18 mouse cellular contexts compared by ENCODE assay signal in genomic region chr8:77282605-77283236, GRCm38 (mm10).
DNase-seq lines count a peak whose midpoint lies in the region; ATAC-seq and TF ChIP-seq lines count a peak whose summit lies in the region.
"Had no signal": no experiment of that assay in that cellular context is flagged by ENCODE, and none has a peak within 500 bp of the region (broad histone marks: within the 10 kb centered on the region; RNA-seq: fewer than 3 reads in every experiment).

No protein-coding gene starts in this region.

- no peaks in the 10 kb centered on the region for H3K9me3 ChIP-seq in hindbrain, embryonic 10.5 days
- H3K9me3 ChIP-seq in hindbrain, embryonic 14.5 days (ENCODE audit: control insufficient read depth, low read length): no peaks in the 10 kb centered on the region
- H3K9me3 ChIP-seq in forebrain, postnatal 0 days (ENCODE audit: low read length): peaks cover 5% of the 10 kb centered on the region; the same call in 1 of the 2 replicates
- H3K9me3 ChIP-seq: embryonic facial prominence, embryonic 15.5 days; forebrain, embryonic 10.5 days; G1E; liver, embryonic 13.5 days had no signal

- no peak overlapping the region for H3K4me3 ChIP-seq in hindbrain, embryonic 10.5 days
- H3K4me3 ChIP-seq in hindbrain, embryonic 14.5 days (replicated peaks; ENCODE audit: low read length): no peak overlapping the region
- no peak overlapping the region for H3K4me3 ChIP-seq in forebrain, postnatal 0 days (ENCODE audit: low read depth, low read length)
- H3K4me3 ChIP-seq: embryonic facial prominence, embryonic 15.5 days; forebrain, embryonic 10.5 days; liver, embryonic 13.5 days had no signal

- H3K27me3 ChIP-seq in hindbrain, embryonic 10.5 days (ENCODE audit: insufficient read depth, poor library complexity, severe bottlenecking): no peaks in the 10 kb centered on the region
- H3K27me3 ChIP-seq in hindbrain, embryonic 14.5 days (ENCODE audit: control insufficient read depth, insufficient read depth, low read length): no peaks in the 10 kb centered on the region
- H3K27me3 ChIP-seq in forebrain, postnatal 0 days (ENCODE audit: insufficient read depth, low read length): no peaks in the 10 kb centered on the region
- H3K27me3 ChIP-seq: embryonic facial prominence, embryonic 15.5 days; liver, embryonic 13.5 days had no signal

- no peak for DNase-seq in hindbrain, embryonic 10.5 days (ENCODE audit: low spot score)
- DNase-seq in hindbrain, embryonic 14.5 days (ENCODE audit: low spot score): no peak
- peak; percentile 17 for DNase-seq in CD4-positive, CD25-positive, alpha-beta regulatory T cell, adult 2 months (ENCODE audit: low read depth, low spot score)
- peak; percentile 14 for DNase-seq in brain, adult 2 months (ENCODE audit: low read depth, low spot score)
- DNase-seq in naive thymus-derived CD4-positive, alpha-beta T cell, adult 2 months (ENCODE audit: low read depth): peak; percentile 12
- DNase-seq in forebrain, postnatal 0 days: no peak
- no peak for DNase-seq in right cerebral cortex, adult 2 months (ENCODE audit: low spot score in 2 of 2)
- DNase-seq: cerebellum, adult 18-20 months; embryo, embryonic 11 days; gastrocnemius, postnatal 25 days; kidney, postnatal 10 days; liver, embryonic 13.5 days had no signal

- H3K9ac ChIP-seq in hindbrain, embryonic 14.5 days: no peak overlapping the region
- H3K9ac ChIP-seq in forebrain, postnatal 0 days: no peak overlapping the region
- H3K9ac ChIP-seq: embryonic facial prominence, embryonic 15.5 days; liver, embryonic 13.5 days had no signal

- no peak for TF ChIP-seq CTCF in forebrain, postnatal 0 days (IDR thresholded peaks at IDR 0.05; ENCODE audit: low read depth)

- H3K4me2 ChIP-seq in hindbrain, embryonic 14.5 days (replicated peaks): no peak overlapping the region
- no peak overlapping the region for H3K4me2 ChIP-seq in forebrain, postnatal 0 days (ENCODE audit: low read depth)
- H3K4me2 ChIP-seq: embryonic facial prominence, embryonic 15.5 days; heart, embryonic 11.5 days; liver, embryonic 13.5 days had no signal

- H3K36me3 ChIP-seq in hindbrain, embryonic 10.5 days: no peaks in the 10 kb centered on the region
- H3K36me3 ChIP-seq in hindbrain, embryonic 14.5 days (replicated peaks; ENCODE audit: control insufficient read depth, insufficient read depth): no peaks in the 10 kb centered on the region
- H3K36me3 ChIP-seq in forebrain, postnatal 0 days (ENCODE audit: insufficient read depth): no peaks in the 10 kb centered on the region
- H3K36me3 ChIP-seq: embryonic facial prominence, embryonic 15.5 days; forebrain, embryonic 10.5 days; liver, embryonic 13.5 days had no signal

- ATAC-seq in hindbrain, embryonic 14.5 days (ENCODE audit: low FRiP score): no peak
- no peak for ATAC-seq in megakaryocyte-erythroid progenitor cell, adult 5-6 weeks (replicated peaks; ENCODE audit: low FRiP score, low TSS enrichment, poor library complexity, severe bottlenecking)
- ATAC-seq in forebrain, postnatal 0 days: no peak
- ATAC-seq: intestine, embryonic 16.5 days had no signal

- peaks cover 11% of the 10 kb centered on the region for H3K4me1 ChIP-seq in hindbrain, embryonic 10.5 days (replicated peaks)
- no peaks in the 10 kb centered on the region for H3K4me1 ChIP-seq in hindbrain, embryonic 14.5 days (replicated peaks; ENCODE audit: control insufficient read depth, insufficient read depth, low read length)
- no peaks in the 10 kb centered on the region for H3K4me1 ChIP-seq in forebrain, postnatal 0 days (ENCODE audit: insufficient read depth)
- H3K4me1 ChIP-seq: liver, embryonic 13.5 days had no signal

- 0 out of 2 replicates have a peak overlapping the region, but pooled peaks have one; percentile 23 for H3K27ac ChIP-seq in hindbrain, embryonic 10.5 days
- H3K27ac ChIP-seq in hindbrain, embryonic 14.5 days: no peak overlapping the region
- no peak overlapping the region for H3K27ac ChIP-seq in forebrain, postnatal 0 days (ENCODE audit: low read depth, low read length)
- H3K27ac ChIP-seq: embryonic facial prominence, embryonic 15.5 days; forebrain, embryonic 10.5 days; liver, embryonic 13.5 days had no signal

- WGBS in hindbrain, embryonic 10.5 days: 85% methylated on average over 7 of the region's 7 CpGs
- 79% methylated on average over 7 of the region's 7 CpGs for WGBS in hindbrain, embryonic 14.5 days
- WGBS in forebrain, postnatal 0 days: 88% methylated on average over 7 of the region's 7 CpGs

Comparison
In these comparisons a context has a peak if more than half of its experiments do, and no peak if none do; other contexts are left out.
1. DNase-seq: peak in CD4-positive, CD25-positive, alpha-beta regulatory T cell, adult 2 months (single experiment), brain, adult 2 months (single experiment) and naive thymus-derived CD4-positive, alpha-beta T cell, adult 2 months (single experiment); none in hindbrain, embryonic 10.5 days (single experiment), hindbrain, embryonic 14.5 days (single experiment), forebrain, postnatal 0 days (single experiment) and right cerebral cortex, adult 2 months (0 of 2).